Mouse (Mus musculus): ENCODE data around the gene Rassf3. TPM values are rescaled to one million over a fixed set of nuclear protein-coding genes. Genes with fewer than 3 reads are reported as not detected.

Rassf3 gene
- total RNA-seq, 2 experiments from 2014 or later, result 8.8 to 9.3 TPM

- no peak overlapping the region for H3K27ac ChIP-seq
- H3K4me3 ChIP-seq, result no peak overlapping the region
- TF ChIP-seq CTCF (conservative IDR thresholded peaks at IDR 0.05), result no peak
These were observed 30.3 kb downstream of the Rassf3 start for GRCm38 (mm10) chr10:121445808-121446207.

GRCm38 (mm10) chr10:121444198-121444597 lies 31.9 kb downstream of the Rassf3 start:
- Histone ChIP-seq H3K27ac (no peak overlapping the region), H3K4me3 (no peak overlapping the region)
- DNase-seq (ENCODE audit: low spot score in 2 of 2), result no peak
- TF ChIP-seq CTCF (conservative IDR thresholded peaks at IDR 0.05), result no peak

More at GRCm38 (mm10) chr10:121445808-121446207, 30.3 kb downstream of the Rassf3 start:
- no peak for DNase-seq (ENCODE audit: low spot score in 2 of 2)

GRCm38 (mm10) chr10:121443791-121444190 lies 32.4 kb downstream of the Rassf3 start:
- DNase-seq (ENCODE audit: low spot score in 2 of 2), result no peak
- Histone ChIP-seq H3K4me3 (no peak overlapping the region), H3K27ac (no peak overlapping the region)
- no peak for TF ChIP-seq CTCF (conservative IDR thresholded peaks at IDR 0.05)

GRCm38 (mm10) chr10:121439310-121439731 lies 36.8 kb downstream of the Rassf3 start:
- Histone ChIP-seq H3K4me3 (no peak overlapping the region), H3K27ac (no peak overlapping the region)
- TF ChIP-seq CTCF (conservative IDR thresholded peaks at IDR 0.05), result no peak
- no peak for DNase-seq (ENCODE audit: low spot score in 2 of 2)

GRCm38 (mm10) chr10:121438109-121438508 lies 38.0 kb downstream of the Rassf3 start:
- no peak for TF ChIP-seq CTCF (conservative IDR thresholded peaks at IDR 0.05)
- no peak for DNase-seq (ENCODE audit: low spot score in 2 of 2)
- Histone ChIP-seq H3K4me3 (no peak overlapping the region), H3K27ac (no peak overlapping the region)

- TF ChIP-seq CTCF (conservative IDR thresholded peaks at IDR 0.05), result no peak
- Histone ChIP-seq H3K4me3 (no peak overlapping the region), H3K27ac (no peak overlapping the region)
- no peak for DNase-seq (ENCODE audit: low spot score in 2 of 2)
These were observed 39.5 kb downstream of the Rassf3 start for GRCm38 (mm10) chr10:121436693-121437092.

- Histone ChIP-seq H3K27ac (no peak overlapping the region), H3K4me3 (no peak overlapping the region)
- DNase-seq (ENCODE audit: low spot score in 2 of 2), result no peak
- TF ChIP-seq CTCF (conservative IDR thresholded peaks at IDR 0.05), result no peak
These were observed 39.9 kb downstream of the Rassf3 start for GRCm38 (mm10) chr10:121436258-121436645.

GRCm38 (mm10) chr10:121435546-121436257 lies 40.4 kb downstream of the Rassf3 start:
- H3K4me3 ChIP-seq, result no peak overlapping the region
- TF ChIP-seq CTCF (conservative IDR thresholded peaks at IDR 0.05), result no peak
- DNase-seq (ENCODE audit: low spot score in 2 of 2), result no peak
- no peak overlapping the region for H3K27ac ChIP-seq

- DNase-seq (ENCODE audit: low spot score in 2 of 2), result no peak
- TF ChIP-seq CTCF (conservative IDR thresholded peaks at IDR 0.05), result no peak
- H3K4me3 ChIP-seq, result no peak overlapping the region
- no peak overlapping the region for H3K27ac ChIP-seq
These were observed 41.6 kb downstream of the Rassf3 start for GRCm38 (mm10) chr10:121434441-121435103.

GRCm38 (mm10) chr10:121432635-121433280 lies 43.4 kb downstream of the Rassf3 start:
- peak; percentile 19 for TF ChIP-seq CTCF (conservative IDR thresholded peaks at IDR 0.05)
- DNase-seq (ENCODE audit: low spot score in 2 of 2), result no peak
- H3K27ac ChIP-seq, result peak overlapping the region; percentile 73
- no peak overlapping the region for H3K4me3 ChIP-seq

GRCm38 (mm10) chr10:121432041-121432634 lies 44.0 kb downstream of the Rassf3 start:
- H3K27ac ChIP-seq, result peak overlapping the region; percentile 73; the same call in 1 of the 2 replicates
- no peak for DNase-seq (ENCODE audit: low spot score in 2 of 2)

GRCm38 (mm10) chr10:121430764-121431540 lies 45.2 kb downstream of the Rassf3 start:
- Histone ChIP-seq H3K27ac (peak overlapping the region; percentile 61; the same call in 1 of the 2 replicates), H3K4me3 (no peak overlapping the region)
- DNase-seq (ENCODE audit: low spot score in 2 of 2), result no peak
- no peak for TF ChIP-seq CTCF (conservative IDR thresholded peaks at IDR 0.05)

More at GRCm38 (mm10) chr10:121432041-121432634, 44.0 kb downstream of the Rassf3 start:
- TF ChIP-seq CTCF (conservative IDR thresholded peaks at IDR 0.05), result no peak
- no peak overlapping the region for H3K4me3 ChIP-seq

Measured in layer of hippocampus, adult 2 months (tissue).